Mouse (Mus musculus) G1E (cell line): ENCODE measurements around the gene Ppm1h.

ENCODE experiments used
- CTCF ChIP-seq: IDR thresholded peaks from 2 replicates; pipeline ENCODE4 v1.5.1; 2012; ENCODE audit warnings: low read depth, low read length, inconsistent platforms, mixed read lengths
- GATA1 ChIP-seq: IDR thresholded peaks from 2 replicates; pipeline ENCODE4 v1.6.1; 2012; ENCODE audit warnings: borderline replicate concordance, low read length, inconsistent platforms, mixed read lengths
- GATA2 ChIP-seq: IDR thresholded peaks from 2 replicates; pipeline ENCODE4 v1.6.1; 2012; ENCODE audit warnings: low read depth, low read length, inconsistent platforms, borderline replicate concordance
- POLR2AphosphoS5 ChIP-seq: IDR thresholded peaks from 2 replicates; pipeline ENCODE4 v1.6.1; 2012; ENCODE audit warnings: low read depth, low read length, inconsistent platforms; ENCODE audit not compliant: insufficient replicate concordance
- TAL1 ChIP-seq: conservative IDR thresholded peaks from 2 replicates; pipeline ENCODE4 v1.6.1; 2012; ENCODE audit warnings: low read depth, low read length, inconsistent platforms, mixed read lengths

DNA sequence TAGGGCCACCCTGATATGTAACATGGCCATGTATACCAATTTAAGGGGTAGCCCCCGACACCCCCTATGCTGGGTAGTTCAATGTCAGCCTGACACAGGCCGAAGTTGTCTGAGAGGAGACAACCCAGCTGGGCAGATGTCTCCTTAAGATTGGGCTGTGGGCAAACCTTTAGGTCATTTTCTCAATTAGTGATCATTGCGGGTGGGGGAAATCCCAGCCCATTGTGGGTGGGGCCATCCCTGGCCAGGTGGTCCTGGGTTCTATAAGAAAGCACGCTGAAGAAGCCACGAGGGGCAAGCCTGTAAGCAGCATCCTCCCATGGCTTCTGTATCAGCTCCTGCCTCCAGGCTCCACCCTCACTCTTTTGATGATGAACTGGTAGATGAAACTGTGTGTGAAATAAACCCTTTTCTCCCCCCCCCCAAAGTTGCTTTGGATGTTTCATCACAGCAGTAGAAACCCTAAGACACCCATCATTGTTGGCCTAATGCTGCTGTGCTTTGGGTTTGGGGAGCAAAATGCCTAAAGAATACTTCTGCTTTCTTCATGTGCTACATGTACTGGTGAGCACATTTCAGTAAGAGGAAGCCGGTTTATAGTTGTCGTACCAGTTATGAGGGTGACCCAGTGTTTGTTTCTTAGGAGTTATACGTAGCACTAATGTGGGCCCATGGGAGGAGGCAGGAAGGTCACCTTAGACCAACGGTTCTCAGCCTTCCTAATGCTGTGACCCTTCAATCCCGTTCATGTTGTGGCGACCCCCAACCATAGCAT, 68.8 kb downstream of the Ppm1h start:
- no peak for TF ChIP-seq CTCF
- TF ChIP-seq GATA1: no peak
- TF ChIP-seq POLR2AphosphoS5: no peak
- TF ChIP-seq TAL1: no peak
- no peak for TF ChIP-seq GATA2
